Mouse (Mus musculus) intestine, embryonic 14.5 days (tissue): ENCODE data around the gene Vrk2. TPM values are rescaled to one million over a fixed set of nuclear protein-coding genes. Genes with fewer than 3 reads are reported as not detected.

Source experiments
- ATAC-seq: fragments of 200-750 bp; cut with Nextera tagmentation; replicated peaks from 2 replicates; pipeline ENCODE4 v1.8.0; 2017; ENCODE audit warnings: low read depth, moderate number of reproducible peaks, moderate TSS enrichment, moderate library complexity; ENCODE audit not compliant: low FRiP score, low TSS enrichment
- DNase-seq: peaks from one replicate; pipeline ENCODE4 v3.0.0-alpha.2; 2018; ENCODE audit warnings: low spot score
- H3K27ac ChIP-seq: fragments of 300-500 bp; sonication (generic); 2 replicates; pipeline ENCODE4 v1.5.1; 2014; ENCODE audit warnings: low read depth, mild to moderate bottlenecking, control low read depth
- H3K27me3 ChIP-seq: fragments of 300-500 bp; sonication (generic); replicated peaks from 2 replicates; pipeline ENCODE4 v1.6.1; 2014; ENCODE audit warnings: low read length, control low read depth; ENCODE audit not compliant: control insufficient read depth, insufficient read depth
- H3K36me3 ChIP-seq: fragments of 300-500 bp; sonication (generic); 2 replicates; pipeline ENCODE4 v1.6.1; 2014; ENCODE audit warnings: low read length, control low read depth; ENCODE audit not compliant: control insufficient read depth, insufficient read depth
- H3K4me1 ChIP-seq: fragments of 300-500 bp; sonication (generic); replicated peaks from 2 replicates; pipeline ENCODE4 v1.6.1; 2014; ENCODE audit warnings: low read length, control low read depth, mixed read lengths; ENCODE audit not compliant: control insufficient read depth, insufficient read depth
- H3K4me2 ChIP-seq: fragments of 300-500 bp; sonication (generic); 2 replicates; pipeline ENCODE4 v1.6.1; 2014; ENCODE audit warnings: low read length
- H3K4me3 ChIP-seq: fragments of 300-500 bp; sonication (generic); 2 replicates; pipeline ENCODE4 v1.5.1; 2014; ENCODE audit warnings: low read depth, low read length, control low read depth, mixed read lengths
- H3K9ac ChIP-seq: fragments of 300-500 bp; sonication (generic); 2 replicates; pipeline ENCODE4 v1.6.1; 2014; ENCODE audit warnings: mild to moderate bottlenecking, low read length
- H3K9me3 ChIP-seq: fragments of 300-500 bp; sonication (generic); 2 replicates; pipeline ENCODE4 v1.6.1; 2016; ENCODE audit warnings: low read length, control low read depth; ENCODE audit not compliant: control insufficient read depth
- WGBS: fragments of 180-500 bp; shearing (Covaris S2); extraction: QIAGEN DNeasy Blood & Tissue Kit; methylation state at CpG from one replicate; pipeline ENCODE4 v1.1.7; 2014; 5-methylcytosine and 5-hydroxymethylcytosine counted together
- polyA plus RNA-seq: library from polyadenylated mRNA; unstranded; fragments of >200 nt; fragmentation: Nextera tagmentation; extraction: Ambion mirVana; gene quantifications from 2 replicates; pipeline ENCODE4 v1.2.1, GENCODE M21; 2014

Gene Vrk2
- polyA plus RNA-seq, 1 experiment from 2014 or later = 26.3 TPM

DNA sequence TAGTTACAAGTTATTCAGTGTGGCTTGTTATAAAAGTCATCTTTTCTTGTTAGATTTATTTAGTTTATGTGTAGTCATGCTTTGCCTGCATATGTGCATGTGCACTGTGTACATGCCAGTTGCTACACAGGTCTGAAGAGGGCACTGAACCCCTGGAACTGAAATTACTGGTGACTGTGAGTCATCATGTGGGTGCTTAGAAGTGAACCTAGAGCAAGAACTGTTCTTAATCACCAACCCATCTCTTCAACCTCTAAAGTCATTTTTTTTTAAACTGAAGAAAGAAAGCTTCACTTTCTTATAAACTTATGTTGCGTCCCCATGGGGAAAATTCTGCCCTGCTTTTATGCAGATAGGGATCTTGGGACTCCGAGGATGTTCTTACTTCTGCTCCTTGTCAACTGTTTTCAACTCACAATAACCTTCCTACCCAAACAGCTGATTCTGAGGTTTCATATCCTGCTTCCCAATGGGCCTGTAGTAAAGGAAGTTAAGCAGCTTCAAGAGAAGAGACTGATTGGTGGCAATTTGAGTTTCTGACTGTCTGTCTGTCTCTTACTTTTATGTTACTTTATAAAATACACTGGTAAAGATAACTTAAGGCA lies 7.9 kb upstream of the Vrk2 start:
- H3K9me3 ChIP-seq = no peaks in the 10 kb centered on the region
- H3K4me3 ChIP-seq = no peak overlapping the region
- H3K27me3 ChIP-seq = no peaks in the 10 kb centered on the region
- 89% methylated on average over 2 of the region's 2 CpGs for WGBS
- H3K9ac ChIP-seq = no peak overlapping the region
- H3K36me3 ChIP-seq = no peaks in the 10 kb centered on the region
- ATAC-seq (no peak), DNase-seq (no peak)
- no peaks in the 10 kb centered on the region for H3K4me1 ChIP-seq
- no peak overlapping the region for H3K27ac ChIP-seq
- H3K4me2 ChIP-seq = no peak overlapping the region

DNA sequence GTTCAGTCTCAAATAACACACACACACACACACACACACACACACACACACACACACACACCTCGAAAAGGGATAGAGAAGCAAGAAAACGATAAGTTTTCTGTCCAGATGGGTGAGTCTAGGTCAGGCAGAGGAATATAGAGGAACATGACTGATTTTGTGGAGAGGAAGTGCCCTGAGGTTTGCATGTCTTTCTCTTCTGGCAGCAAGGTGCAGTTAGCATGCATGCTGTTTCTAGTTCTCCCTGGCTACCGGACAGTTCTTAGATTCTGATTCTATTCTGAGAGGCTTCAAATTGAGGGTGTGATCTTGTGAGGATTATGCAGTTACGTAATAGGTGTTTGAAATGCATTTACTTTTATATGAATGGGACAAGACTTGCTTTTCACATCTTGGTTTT lies 6.9 kb upstream of the Vrk2 start:
- H3K9ac ChIP-seq = no peak overlapping the region
- no peak for DNase-seq
- no peak overlapping the region for H3K4me2 ChIP-seq
- no peak overlapping the region for H3K27ac ChIP-seq
- no peaks in the 10 kb centered on the region for H3K36me3 ChIP-seq
- no peak for ATAC-seq
- H3K4me3 ChIP-seq = no peak overlapping the region
- H3K27me3 ChIP-seq = no peaks in the 10 kb centered on the region
- WGBS = 90% methylated on average over 4 of the region's 4 CpGs
- no peaks in the 10 kb centered on the region for H3K9me3 ChIP-seq
- no peaks in the 10 kb centered on the region for H3K4me1 ChIP-seq

DNA sequence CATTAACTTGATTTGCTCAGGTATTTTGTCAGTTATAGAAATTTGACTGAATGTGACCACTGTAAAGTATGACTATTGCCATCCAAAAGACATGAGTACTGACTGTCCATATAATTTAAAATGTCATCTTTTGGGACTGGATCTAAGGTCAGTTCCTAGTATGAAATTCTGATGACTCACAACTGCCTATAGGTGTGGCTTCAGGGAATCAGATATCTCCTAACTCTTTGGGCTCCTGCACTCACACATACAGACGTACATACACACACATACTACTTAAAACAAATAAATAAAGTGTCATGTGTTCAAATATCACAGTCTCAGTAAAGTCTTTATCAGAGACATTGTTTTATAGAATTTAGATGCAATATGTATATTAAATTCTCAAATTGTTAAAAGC lies 5.1 kb upstream of the Vrk2 start:
- Histone ChIP-seq H3K4me1 (no peaks in the 10 kb centered on the region), H3K27me3 (no peaks in the 10 kb centered on the region), H3K27ac (no peak overlapping the region), H3K4me2 (no peak overlapping the region), H3K4me3 (no peak overlapping the region), H3K9ac (no peak overlapping the region), H3K36me3 (no peaks in the 10 kb centered on the region), H3K9me3 (no peaks in the 10 kb centered on the region)
- no peak for DNase-seq
- 62% methylated on average over 1 of the region's 1 CpGs for WGBS
- ATAC-seq = no peak

- Histone ChIP-seq H3K36me3 (no peaks in the 10 kb centered on the region), H3K4me2 (no peak overlapping the region), H3K9ac (no peak overlapping the region), H3K9me3 (no peaks in the 10 kb centered on the region), H3K27me3 (no peaks in the 10 kb centered on the region), H3K4me3 (no peak overlapping the region), H3K4me1 (no peaks in the 10 kb centered on the region; the same call in 1 of the 2 replicates), H3K27ac (no peak overlapping the region)
- WGBS = 78% methylated on average over 6 of the region's 6 CpGs
- DNase-seq = no peak
- ATAC-seq = no peak
These were observed 4.0 kb upstream of the Vrk2 start for GRCm38 (mm10) chr11:26597761-26598160.

- Histone ChIP-seq H3K9me3 (no peaks in the 10 kb centered on the region), H3K4me2 (no peak overlapping the region), H3K36me3 (no peaks in the 10 kb centered on the region), H3K27me3 (no peaks in the 10 kb centered on the region), H3K27ac (no peak overlapping the region), H3K4me1 (peaks cover 6% of the 10 kb centered on the region), H3K4me3 (no peak overlapping the region), H3K9ac (no peak overlapping the region)
- DNase-seq (no peak), ATAC-seq (no peak)
- 54% methylated on average over 6 of the region's 6 CpGs for WGBS
These were observed 3.3 kb upstream of the Vrk2 start for GRCm38 (mm10) chr11:26597145-26597544.

DNA sequence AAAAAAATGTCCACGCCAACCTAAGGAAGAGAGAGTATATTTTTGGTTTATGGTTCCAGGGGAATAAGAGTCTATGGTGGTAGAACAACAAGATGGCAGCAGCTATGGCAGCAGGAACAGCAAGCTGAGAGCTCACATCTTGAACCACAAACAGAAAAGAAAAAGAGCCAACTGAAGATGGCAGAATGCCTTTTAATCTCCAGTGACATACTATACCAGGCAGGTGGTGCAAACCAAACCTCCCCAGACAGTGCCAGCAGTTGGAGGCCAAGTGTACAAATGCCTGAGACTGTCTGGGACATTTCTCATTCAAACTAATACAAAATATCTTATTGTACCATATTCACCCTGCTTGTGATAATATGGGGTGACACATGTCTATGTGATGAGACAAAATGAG lies 2.4 kb upstream of the Vrk2 start:
- H3K9me3 ChIP-seq = no peaks in the 10 kb centered on the region
- no peak overlapping the region for H3K4me2 ChIP-seq
- H3K27me3 ChIP-seq = no peaks in the 10 kb centered on the region
- no peak overlapping the region for H3K27ac ChIP-seq
- DNase-seq (no peak), ATAC-seq (no peak)
- no peak overlapping the region for H3K4me3 ChIP-seq
- H3K9ac ChIP-seq = no peak overlapping the region
- WGBS = 100% methylated on average over 1 of the region's 1 CpGs
- H3K36me3 ChIP-seq = no peaks in the 10 kb centered on the region
- H3K4me1 ChIP-seq = peaks cover 6% of the 10 kb centered on the region

GRCm38 (mm10) chr11:26594487-26594886 lies 688 bp upstream of the Vrk2 start:
- no peak for ATAC-seq
- H3K4me1 ChIP-seq = peaks cover 6% of the 10 kb centered on the region
- H3K27me3 ChIP-seq = no peaks in the 10 kb centered on the region
- DNase-seq = no peak
- WGBS = 100% methylated on average over 1 of the region's 1 CpGs
- H3K27ac ChIP-seq = no peak overlapping the region
- H3K9ac ChIP-seq = no peak overlapping the region
- no peaks in the 10 kb centered on the region for H3K36me3 ChIP-seq
- H3K9me3 ChIP-seq = no peaks in the 10 kb centered on the region
- H3K4me3 ChIP-seq = no peak overlapping the region
- no peak overlapping the region for H3K4me2 ChIP-seq

DNA sequence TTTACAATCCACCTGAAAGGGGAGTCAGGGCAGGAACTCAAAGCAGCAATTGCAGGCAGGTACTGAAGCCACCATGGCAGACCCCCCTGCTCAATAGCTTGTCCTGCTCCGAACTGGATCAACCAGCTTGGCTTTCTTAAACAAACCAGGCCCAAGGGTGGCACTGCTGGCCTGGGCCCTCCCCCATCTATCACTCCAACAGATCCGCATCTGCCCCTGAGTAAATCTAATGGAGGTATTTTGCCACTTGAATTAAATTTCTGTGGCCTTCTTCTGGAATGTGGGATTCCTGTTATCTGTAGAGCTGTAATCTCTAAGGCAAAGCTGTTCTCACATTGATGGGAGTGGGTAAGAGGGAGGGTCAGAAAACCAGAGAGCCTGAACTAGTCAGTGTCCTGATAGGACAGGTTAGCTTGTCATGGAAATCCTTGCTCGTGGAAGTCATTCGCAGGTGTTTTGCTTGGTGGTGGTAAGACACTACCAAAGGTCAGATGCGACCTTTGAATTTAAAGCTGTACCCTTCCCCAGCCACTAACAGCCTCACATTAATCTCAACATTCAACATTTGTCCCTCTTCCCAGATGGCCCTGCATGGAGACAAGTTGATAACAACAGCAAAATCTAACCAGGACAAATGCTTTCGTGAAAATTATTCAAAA lies 1.3 kb downstream of the Vrk2 start:
- peak overlapping the region; percentile 86 for H3K27ac ChIP-seq
- peak; percentile 61 for DNase-seq

GRCm38 (mm10) chr11:26587184-26587524 lies 6.6 kb downstream of the Vrk2 start:
- H3K36me3 ChIP-seq = no peaks in the 10 kb centered on the region
- no peak overlapping the region for H3K4me2 ChIP-seq
- H3K9me3 ChIP-seq = no peaks in the 10 kb centered on the region
- H3K9ac ChIP-seq = no peak overlapping the region
- DNase-seq = no peak
- H3K4me3 ChIP-seq = no peak overlapping the region
- no peak for ATAC-seq
- peaks cover 8% of the 10 kb centered on the region; the same call in 1 of the 2 replicates for H3K4me1 ChIP-seq
- 100% methylated on average over 1 of the region's 1 CpGs for WGBS
- no peaks in the 10 kb centered on the region for H3K27me3 ChIP-seq
- H3K27ac ChIP-seq = no peak overlapping the region

More for the DNA sequence above, 1.3 kb downstream of the Vrk2 start:
- H3K27me3 ChIP-seq = no peaks in the 10 kb centered on the region
- peak overlapping the region; percentile 80 for H3K9ac ChIP-seq
- 0 out of 2 replicates have a peak, but pooled peaks have one; percentile 1 for ATAC-seq
- peak overlapping the region; percentile 50 for H3K4me2 ChIP-seq
- peaks cover 6% of the 10 kb centered on the region for H3K4me1 ChIP-seq
- H3K4me3 ChIP-seq = peak overlapping the region; percentile 63
- WGBS = 22% methylated on average over 6 of the region's 6 CpGs
- H3K9me3 ChIP-seq = no peaks in the 10 kb centered on the region
- H3K36me3 ChIP-seq = no peaks in the 10 kb centered on the region
